Mouse (Mus musculus) lung, embryonic 15.5 days (tissue): ENCODE measurements around the gene Acss3. TPM values are rescaled to one million over a fixed set of nuclear protein-coding genes. Genes with fewer than 3 reads are reported as not detected.

Experiments used
- ATAC-seq: fragments of 200-750 bp; cut with Nextera tagmentation; 2 replicates; pipeline ENCODE4 v1.8.0; 2017; ENCODE audit warnings: moderate number of reproducible peaks, borderline replicate concordance; ENCODE audit not compliant: low FRiP score, low TSS enrichment; ENCODE audit errors: extremely low read depth
- H3K27ac ChIP-seq: fragments of 300-500 bp; sonication (generic); 2 replicates; pipeline ENCODE4 v1.5.1; 2015; ENCODE audit warnings: moderate library complexity, mild to moderate bottlenecking, inconsistent platforms
- H3K27me3 ChIP-seq: fragments of 300-500 bp; sonication (generic); 2 replicates; pipeline ENCODE4 v1.6.1; 2015; ENCODE audit warnings: inconsistent platforms
- H3K36me3 ChIP-seq: fragments of 300-500 bp; sonication (generic); 2 replicates; pipeline ENCODE4 v1.6.1; 2015; ENCODE audit warnings: inconsistent platforms
- H3K4me1 ChIP-seq: fragments of 300-500 bp; sonication (generic); 2 replicates; pipeline ENCODE4 v1.6.1; 2015; ENCODE audit warnings: inconsistent platforms
- H3K4me2 ChIP-seq: fragments of 300-500 bp; sonication (generic); 2 replicates; pipeline ENCODE4 v1.6.1; 2015; ENCODE audit warnings: inconsistent platforms, mild to moderate bottlenecking, moderate library complexity
- H3K4me3 ChIP-seq: fragments of 300-500 bp; sonication (generic); 2 replicates; pipeline ENCODE4 v1.5.1; 2015; ENCODE audit warnings: mild to moderate bottlenecking, inconsistent platforms
- H3K9ac ChIP-seq: fragments of 300-500 bp; sonication (generic); 2 replicates; pipeline ENCODE4 v1.6.1; 2015; ENCODE audit warnings: inconsistent platforms
- H3K9me3 ChIP-seq: fragments of 300-500 bp; sonication (generic); 2 replicates; pipeline ENCODE4 v1.6.1; 2016; ENCODE audit warnings: inconsistent platforms
- WGBS: fragments of 180-500 bp; shearing (Covaris S2); methylation state at CpG from one replicate; pipeline ENCODE4 v1.1.7; 2015; 5-methylcytosine and 5-hydroxymethylcytosine counted together
- polyA plus RNA-seq: library from polyadenylated mRNA; unstranded; fragments of >200 nt; fragmentation: Nextera tagmentation; extraction: Ambion mirVana; gene quantifications from 2 replicates; pipeline ENCODE4 v1.2.1, GENCODE M21; 2015

The Acss3 gene
- 8.3 and 9.8 TPM in 2 replicates for polyA plus RNA-seq

GRCm38 (mm10) chr10:107123529-107124335 is at the start of gene Acss3:
Acss3 (minus strand) TSS chr10:107123668.
- ATAC-seq: peak; percentile 91
- peak within 1 kb of the TSS; percentile 57 for H3K27ac ChIP-seq
- WGBS: 3% methylated on average over 17 of the region's 17 CpGs
- H3K36me3 ChIP-seq: no peaks in the 10 kb centered on the region
- H3K9ac ChIP-seq: peak within 1 kb of the TSS; percentile 50
- no peaks in the 10 kb centered on the region for H3K27me3 ChIP-seq
- H3K4me2 ChIP-seq: peak within 1 kb of the TSS; percentile 56
- H3K9me3 ChIP-seq: no peaks in the 10 kb centered on the region
- H3K4me3 ChIP-seq: peak within 1 kb of the TSS; percentile 52
- peaks cover 6% of the 10 kb centered on the region; the same call in 1 of the 2 replicates for H3K4me1 ChIP-seq

GRCm38 (mm10) chr10:107172003-107172689 is 48.7 kb upstream of the Acss3 start:
- H3K9ac ChIP-seq: no peak overlapping the region
- H3K27ac ChIP-seq: no peak overlapping the region
- H3K4me1 ChIP-seq: no peaks in the 10 kb centered on the region
- no peak overlapping the region for H3K4me3 ChIP-seq
- no peak overlapping the region for H3K4me2 ChIP-seq
- no peak for ATAC-seq
- no peaks in the 10 kb centered on the region for H3K9me3 ChIP-seq
- H3K27me3 ChIP-seq: no peaks in the 10 kb centered on the region
- H3K36me3 ChIP-seq: no peaks in the 10 kb centered on the region
- WGBS: 73% methylated on average over 3 of the region's 3 CpGs

GRCm38 (mm10) chr10:107166486-107166885 is 43.0 kb upstream of the Acss3 start:
- ATAC-seq: no peak
- Histone ChIP-seq H3K27me3 (no peaks in the 10 kb centered on the region), H3K4me3 (no peak overlapping the region), H3K27ac (no peak overlapping the region), H3K4me1 (no peaks in the 10 kb centered on the region), H3K36me3 (no peaks in the 10 kb centered on the region), H3K4me2 (no peak overlapping the region), H3K9ac (no peak overlapping the region), H3K9me3 (no peaks in the 10 kb centered on the region)
- WGBS: 98% methylated on average over 3 of the region's 3 CpGs

GRCm38 (mm10) chr10:107148759-107149158 is 25.3 kb upstream of the Acss3 start:
- H3K9ac ChIP-seq: no peak overlapping the region
- H3K27me3 ChIP-seq: no peaks in the 10 kb centered on the region
- WGBS: 84% methylated on average over 1 of the region's 1 CpGs
- no peak overlapping the region for H3K27ac ChIP-seq
- H3K4me3 ChIP-seq: no peak overlapping the region
- ATAC-seq: no peak
- H3K4me1 ChIP-seq: no peaks in the 10 kb centered on the region
- no peaks in the 10 kb centered on the region for H3K36me3 ChIP-seq
- no peak overlapping the region for H3K4me2 ChIP-seq
- no peaks in the 10 kb centered on the region for H3K9me3 ChIP-seq

- Histone ChIP-seq H3K27me3 (no peaks in the 10 kb centered on the region), H3K36me3 (no peaks in the 10 kb centered on the region), H3K27ac (no peak overlapping the region), H3K9me3 (no peaks in the 10 kb centered on the region), H3K4me3 (no peak overlapping the region), H3K4me1 (no peaks in the 10 kb centered on the region), H3K9ac (no peak overlapping the region), H3K4me2 (no peak overlapping the region)
- peak; percentile 82 for ATAC-seq
- 17% methylated on average over 1 of the region's 1 CpGs for WGBS
Measured at GRCm38 (mm10) chr10:107144016-107144415, 20.5 kb upstream of the Acss3 start.

- H3K9ac ChIP-seq: no peak overlapping the region
- no peaks in the 10 kb centered on the region for H3K36me3 ChIP-seq
- no peak for ATAC-seq
- peak overlapping the region; percentile 19; the same call in 1 of the 2 replicates for H3K27ac ChIP-seq
- H3K4me1 ChIP-seq: no peaks in the 10 kb centered on the region
- no peaks in the 10 kb centered on the region for H3K27me3 ChIP-seq
- H3K4me2 ChIP-seq: no peak overlapping the region
- no peak overlapping the region for H3K4me3 ChIP-seq
- no peaks in the 10 kb centered on the region for H3K9me3 ChIP-seq
- 39% methylated on average over 1 of the region's 1 CpGs for whole genome bisulfite sequencing
Measured at GRCm38 (mm10) chr10:107142910-107143309, 19.4 kb upstream of the Acss3 start.

GRCm38 (mm10) chr10:107122744-107123528 is 532 bp downstream of the Acss3 start:
- Histone ChIP-seq H3K27me3 (no peaks in the 10 kb centered on the region), H3K4me3 (peak overlapping the region; percentile 52), H3K27ac (peak overlapping the region; percentile 57), H3K4me1 (peaks cover 6% of the 10 kb centered on the region; the same call in 1 of the 2 replicates), H3K9me3 (no peaks in the 10 kb centered on the region), H3K9ac (peak overlapping the region; percentile 50), H3K36me3 (no peaks in the 10 kb centered on the region), H3K4me2 (peak overlapping the region; percentile 56)
- peak; percentile 51 for ATAC-seq
- 5% methylated on average over 9 of the region's 9 CpGs for WGBS

- Histone ChIP-seq H3K4me3 (no peak overlapping the region), H3K27me3 (no peaks in the 10 kb centered on the region), H3K9ac (no peak overlapping the region), H3K36me3 (no peaks in the 10 kb centered on the region), H3K4me2 (no peak overlapping the region), H3K27ac (no peak overlapping the region), H3K4me1 (peaks cover 12% of the 10 kb centered on the region; the same call in 1 of the 2 replicates), H3K9me3 (no peaks in the 10 kb centered on the region)
- 83% methylated on average over 9 of the region's 9 CpGs for WGBS
- no peak for ATAC-seq
Measured at GRCm38 (mm10) chr10:107121301-107121700, 2.2 kb downstream of the Acss3 start.

GRCm38 (mm10) chr10:107119135-107119534 is 4.3 kb downstream of the Acss3 start:
- H3K4me3 ChIP-seq: no peak overlapping the region
- no peaks in the 10 kb centered on the region for H3K36me3 ChIP-seq
- 63% methylated on average over 2 of the region's 2 CpGs for WGBS
- H3K9me3 ChIP-seq: no peaks in the 10 kb centered on the region
- no peaks in the 10 kb centered on the region for H3K27me3 ChIP-seq
- no peak overlapping the region for H3K27ac ChIP-seq
- H3K9ac ChIP-seq: no peak overlapping the region
- ATAC-seq: no peak
- H3K4me2 ChIP-seq: no peak overlapping the region
- H3K4me1 ChIP-seq: peaks cover 13% of the 10 kb centered on the region; the same call in 1 of the 2 replicates

- no peak overlapping the region for H3K4me3 ChIP-seq
- H3K27me3 ChIP-seq: no peaks in the 10 kb centered on the region
- WGBS: 33% methylated on average over 4 of the region's 4 CpGs
- no peaks in the 10 kb centered on the region for H3K36me3 ChIP-seq
- ATAC-seq: no peak
- H3K9ac ChIP-seq: no peak overlapping the region
- H3K4me2 ChIP-seq: no peak overlapping the region
- no peaks in the 10 kb centered on the region for H3K9me3 ChIP-seq
- H3K27ac ChIP-seq: no peak overlapping the region
- 0 out of 2 replicates have a peak, but pooled peaks cover 7% of the 10 kb centered on the region for H3K4me1 ChIP-seq
Measured at GRCm38 (mm10) chr10:107116709-107117267, 6.7 kb downstream of the Acss3 start.

- no peak overlapping the region for H3K27ac ChIP-seq
- 20% methylated on average over 1 of the region's 1 CpGs for WGBS
- no peak for ATAC-seq
Measured at GRCm38 (mm10) chr10:107115930-107116642, 7.4 kb downstream of the Acss3 start.

More at GRCm38 (mm10) chr10:107115930-107116642, 7.4 kb downstream of the Acss3 start:
- H3K4me2 ChIP-seq: no peak overlapping the region
- no peak overlapping the region for H3K4me3 ChIP-seq
- no peaks in the 10 kb centered on the region for H3K36me3 ChIP-seq
- no peaks in the 10 kb centered on the region for H3K27me3 ChIP-seq
- no peaks in the 10 kb centered on the region for H3K9me3 ChIP-seq
- H3K4me1 ChIP-seq: 0 out of 2 replicates have a peak, but pooled peaks cover 7% of the 10 kb centered on the region
- no peak overlapping the region for H3K9ac ChIP-seq
